Mouse (Mus musculus) midbrain, embryonic 13.5 days (tissue): ENCODE measurements around the gene Zdhhc14. TPM values are rescaled to one million over a fixed set of nuclear protein-coding genes. Genes with fewer than 3 reads are reported as not detected.

Experiments used
- ATAC-seq: fragments of 200-750 bp; cut with Nextera tagmentation; 2 replicates; pipeline ENCODE4 v1.8.0; 2017; ENCODE audit warnings: mild to moderate bottlenecking, moderate TSS enrichment, moderate library complexity
- H3K27ac ChIP-seq: fragments of 300-500 bp; sonication (generic); 2 replicates; pipeline ENCODE4 v1.5.1; 2015; ENCODE audit warnings: inconsistent platforms, mild to moderate bottlenecking, moderate library complexity
- H3K27me3 ChIP-seq: fragments of 300-500 bp; sonication (generic); 2 replicates; pipeline ENCODE4 v1.6.1; 2015; ENCODE audit warnings: mild to moderate bottlenecking, inconsistent platforms
- H3K36me3 ChIP-seq: fragments of 300-500 bp; sonication (generic); 2 replicates; pipeline ENCODE4 v1.6.1; 2015; ENCODE audit warnings: mild to moderate bottlenecking, inconsistent platforms
- H3K4me1 ChIP-seq: fragments of 300-500 bp; sonication (generic); replicated peaks from 2 replicates; pipeline ENCODE4 v1.6.1; 2015; ENCODE audit warnings: inconsistent platforms
- H3K4me2 ChIP-seq: fragments of 300-500 bp; sonication (generic); replicated peaks from 2 replicates; pipeline ENCODE4 v1.6.1; 2015; ENCODE audit warnings: moderate library complexity, mild to moderate bottlenecking, inconsistent platforms
- H3K4me3 ChIP-seq: fragments of 300-500 bp; sonication (generic); replicated peaks from 2 replicates; pipeline ENCODE4 v1.5.1; 2015; ENCODE audit warnings: mild to moderate bottlenecking, inconsistent platforms
- H3K9ac ChIP-seq: fragments of 300-500 bp; sonication (generic); replicated peaks from 2 replicates; pipeline ENCODE4 v1.6.1; 2015; ENCODE audit warnings: mild to moderate bottlenecking, inconsistent platforms
- H3K9me3 ChIP-seq: fragments of 300-500 bp; sonication (generic); 2 replicates; pipeline ENCODE4 v1.6.1; 2016; ENCODE audit warnings: mild to moderate bottlenecking, inconsistent platforms
- WGBS: fragments of 180-500 bp; shearing (Covaris S2); methylation state at CpG from one replicate; pipeline ENCODE4 v1.1.7; 2015; 5-methylcytosine and 5-hydroxymethylcytosine counted together
- polyA plus RNA-seq: library from polyadenylated mRNA; unstranded; fragments of >200 nt; fragmentation: Nextera tagmentation; extraction: Ambion mirVana; gene quantifications from 2 replicates; pipeline ENCODE4 v1.2.1, GENCODE M21; 2015

Gene Zdhhc14
- polyA plus RNA-seq, 1 experiment from 2014 or later = 5.8 TPM

- no peak overlapping the region for H3K9ac ChIP-seq
- no peaks in the 10 kb centered on the region for H3K9me3 ChIP-seq
- ATAC-seq = no peak
- 82% methylated on average over 7 of the region's 7 CpGs for whole genome bisulfite sequencing
- H3K27me3 ChIP-seq = no peaks in the 10 kb centered on the region
- no peak overlapping the region for H3K4me3 ChIP-seq
- H3K36me3 ChIP-seq = no peaks in the 10 kb centered on the region
- H3K4me2 ChIP-seq = no peak overlapping the region
- no peaks in the 10 kb centered on the region for H3K4me1 ChIP-seq
- no peak overlapping the region for H3K27ac ChIP-seq
Observed at GRCm38 (mm10) chr17:5693256-5693655, 200.9 kb downstream of the Zdhhc14 start.

DNA sequence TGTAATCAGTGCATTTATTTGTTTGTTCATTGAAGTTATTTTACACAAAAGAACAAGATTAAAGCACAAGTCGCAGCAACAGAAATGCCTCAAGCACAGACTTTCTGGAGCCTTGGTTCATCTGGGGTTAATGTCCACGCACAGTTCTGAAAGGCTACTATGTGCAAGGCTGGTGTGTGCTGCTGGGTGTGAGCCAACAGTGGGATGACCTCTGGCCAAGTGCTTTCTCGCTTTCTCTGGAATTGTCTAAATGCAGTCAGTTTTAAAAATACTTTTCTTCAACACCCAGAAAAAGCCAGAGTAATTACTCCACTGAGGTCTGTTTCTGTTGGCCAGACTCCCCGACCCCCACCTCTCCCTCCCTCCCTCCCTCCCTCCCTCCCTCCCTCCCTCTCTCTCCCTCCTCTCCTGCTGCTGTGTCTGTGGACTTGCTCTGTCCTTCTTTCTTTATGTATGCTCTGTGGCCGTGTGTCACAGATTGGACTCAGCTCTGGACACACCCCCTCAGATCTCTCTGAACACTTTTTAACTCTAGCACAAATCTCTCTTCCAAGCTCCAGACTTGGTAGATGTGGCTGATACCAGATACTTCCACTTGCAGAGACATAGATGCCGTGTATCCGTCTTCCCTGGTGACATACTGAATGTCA, 206.2 kb downstream of the Zdhhc14 start:
- WGBS = 67% methylated on average over 7 of the region's 7 CpGs
- H3K36me3 ChIP-seq = no peaks in the 10 kb centered on the region

GRCm38 (mm10) chr17:5710320-5711104, 218.2 kb downstream of the Zdhhc14 start:
- H3K9ac ChIP-seq = no peak overlapping the region
- H3K4me1 ChIP-seq = peaks cover 33% of the 10 kb centered on the region
- H3K27ac ChIP-seq = peak overlapping the region; percentile 51
- H3K4me2 ChIP-seq = no peak overlapping the region
- no peaks in the 10 kb centered on the region for H3K27me3 ChIP-seq
- H3K36me3 ChIP-seq = no peaks in the 10 kb centered on the region
- H3K4me3 ChIP-seq = no peak overlapping the region
- no peaks in the 10 kb centered on the region for H3K9me3 ChIP-seq
- 63% methylated on average over 7 of the region's 7 CpGs for WGBS
- peak; percentile 40; the same call in 1 of the 2 replicates for ATAC-seq

More for the DNA sequence above, 206.2 kb downstream of the Zdhhc14 start:
- Histone ChIP-seq H3K4me1 (no peaks in the 10 kb centered on the region), H3K9ac (no peak overlapping the region), H3K4me3 (no peak overlapping the region), H3K27ac (no peak overlapping the region), H3K4me2 (no peak overlapping the region), H3K9me3 (no peaks in the 10 kb centered on the region), H3K27me3 (no peaks in the 10 kb centered on the region)
- no peak for ATAC-seq

DNA sequence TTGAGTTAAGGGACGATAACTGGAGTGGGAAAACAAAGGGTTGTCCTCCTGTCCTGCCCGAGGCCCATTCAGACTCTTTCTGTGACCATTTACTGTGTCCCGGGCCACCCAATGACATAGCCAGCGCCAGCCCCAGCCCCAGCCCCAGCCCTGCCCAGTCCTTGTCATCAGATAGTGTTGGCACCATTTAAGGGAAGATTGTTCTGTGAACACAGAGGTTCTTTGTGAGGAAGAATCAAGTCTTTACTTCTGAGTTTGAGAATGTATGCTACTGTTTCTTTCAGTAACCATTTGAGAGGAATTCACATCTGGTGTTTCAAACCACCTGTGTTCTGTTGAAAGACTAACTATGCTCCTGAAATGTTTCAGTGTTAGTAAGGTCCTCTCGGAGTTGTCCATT, 219.5 kb downstream of the Zdhhc14 start:
- no peak overlapping the region for H3K4me3 ChIP-seq
- H3K27me3 ChIP-seq = peaks cover 4% of the 10 kb centered on the region; the same call in 1 of the 2 replicates
- no peak for ATAC-seq
- H3K36me3 ChIP-seq = no peaks in the 10 kb centered on the region
- H3K4me2 ChIP-seq = no peak overlapping the region
- H3K27ac ChIP-seq = no peak overlapping the region
- WGBS = 84% methylated on average over 5 of the region's 5 CpGs
- H3K9me3 ChIP-seq = no peaks in the 10 kb centered on the region
- peaks cover 33% of the 10 kb centered on the region for H3K4me1 ChIP-seq
- no peak overlapping the region for H3K9ac ChIP-seq

- no peak for ATAC-seq
- Histone ChIP-seq H3K27ac (no peak overlapping the region), H3K36me3 (no peaks in the 10 kb centered on the region), H3K9me3 (no peaks in the 10 kb centered on the region), H3K4me2 (no peak overlapping the region), H3K27me3 (peaks cover 9% of the 10 kb centered on the region; the same call in 1 of the 2 replicates), H3K4me1 (peaks cover 33% of the 10 kb centered on the region), H3K4me3 (no peak overlapping the region), H3K9ac (no peak overlapping the region)
- 33% methylated on average over 3 of the region's 3 CpGs for WGBS
Observed at GRCm38 (mm10) chr17:5713141-5713540, 220.8 kb downstream of the Zdhhc14 start.

DNA sequence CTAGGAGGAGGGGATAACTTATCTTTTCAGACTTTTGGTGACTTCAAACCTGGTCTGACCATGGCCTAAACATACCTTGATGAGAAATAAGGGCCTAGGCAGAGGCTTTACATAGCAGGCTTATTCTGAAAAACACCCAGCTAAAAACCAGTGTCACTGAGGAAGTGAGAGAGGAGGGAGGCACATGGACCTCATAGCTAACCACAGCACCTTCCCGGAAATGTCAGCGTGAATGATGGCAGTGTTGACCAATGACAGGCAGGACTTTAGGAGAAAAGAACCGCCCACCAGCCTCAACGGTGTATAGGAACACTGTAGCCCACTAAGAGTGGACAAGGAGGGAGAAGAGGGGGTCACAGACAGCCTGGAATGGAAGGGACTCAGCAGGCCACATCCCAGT, 224.6 kb downstream of the Zdhhc14 start:
- Histone ChIP-seq H3K4me3 (no peak overlapping the region), H3K4me1 (peaks cover 24% of the 10 kb centered on the region; the same call in 1 of the 2 replicates), H3K4me2 (no peak overlapping the region), H3K27ac (no peak overlapping the region), H3K36me3 (no peaks in the 10 kb centered on the region), H3K27me3 (peaks cover 21% of the 10 kb centered on the region), H3K9ac (no peak overlapping the region), H3K9me3 (no peaks in the 10 kb centered on the region)
- ATAC-seq = no peak
- WGBS = 85% methylated on average over 4 of the region's 4 CpGs

GRCm38 (mm10) chr17:5718768-5719387, 226.5 kb downstream of the Zdhhc14 start:
- Histone ChIP-seq H3K4me1 (peaks cover 8% of the 10 kb centered on the region; the same call in 1 of the 2 replicates), H3K4me3 (no peak overlapping the region), H3K36me3 (no peaks in the 10 kb centered on the region), H3K9ac (no peak overlapping the region), H3K27ac (no peak overlapping the region), H3K9me3 (no peaks in the 10 kb centered on the region), H3K4me2 (no peak overlapping the region), H3K27me3 (peaks cover 21% of the 10 kb centered on the region)
- WGBS = 39% methylated on average over 7 of the region's 7 CpGs
- ATAC-seq = peak; percentile 68; the same call in 1 of the 2 replicates

GRCm38 (mm10) chr17:5722802-5723201, 230.4 kb downstream of the Zdhhc14 start:
- H3K4me1 ChIP-seq = peaks cover 8% of the 10 kb centered on the region; the same call in 1 of the 2 replicates
- no peak overlapping the region for H3K9ac ChIP-seq
- H3K4me3 ChIP-seq = no peak overlapping the region
- WGBS = 93% methylated on average over 2 of the region's 2 CpGs
- H3K27ac ChIP-seq = no peak overlapping the region
- no peak overlapping the region for H3K4me2 ChIP-seq
- no peak for ATAC-seq
- peaks cover 12% of the 10 kb centered on the region for H3K27me3 ChIP-seq
- no peaks in the 10 kb centered on the region for H3K9me3 ChIP-seq
- no peaks in the 10 kb centered on the region for H3K36me3 ChIP-seq

GRCm38 (mm10) chr17:5723601-5724189, 231.3 kb downstream of the Zdhhc14 start:
- ATAC-seq = no peak
- Histone ChIP-seq H3K4me1 (peaks cover 7% of the 10 kb centered on the region; the same call in 1 of the 2 replicates), H3K9me3 (no peaks in the 10 kb centered on the region), H3K27ac (no peak overlapping the region), H3K4me2 (no peak overlapping the region), H3K27me3 (peaks cover 12% of the 10 kb centered on the region), H3K36me3 (no peaks in the 10 kb centered on the region), H3K9ac (no peak overlapping the region), H3K4me3 (no peak overlapping the region)
- 83% methylated on average over 10 of the region's 10 CpGs for WGBS

DNA sequence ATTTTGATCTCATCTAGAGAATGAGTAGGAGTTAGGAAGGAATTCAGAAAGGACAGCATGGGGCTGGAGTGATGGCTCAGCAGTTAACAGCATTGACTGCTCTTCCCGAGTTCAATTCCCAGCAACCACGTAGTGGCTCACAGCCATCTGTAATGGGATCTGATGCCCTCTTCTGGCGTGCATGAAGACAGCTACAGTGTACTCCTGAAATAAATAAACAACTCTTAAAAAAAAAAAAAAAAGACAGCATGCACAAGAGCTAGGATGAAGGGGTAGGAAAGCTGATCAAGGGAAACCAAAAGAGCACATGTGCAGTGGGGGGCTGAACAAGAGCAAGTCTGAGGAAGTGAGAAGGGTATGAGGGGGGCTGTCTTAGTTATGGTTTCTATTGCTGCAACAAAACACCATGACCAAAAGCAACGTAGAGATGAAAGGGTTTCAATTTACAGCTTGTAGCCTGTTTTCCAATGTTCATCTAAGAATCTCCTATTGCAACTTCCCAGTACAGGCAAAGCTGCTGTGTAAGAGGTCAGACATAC, 237.3 kb downstream of the Zdhhc14 start:
- WGBS = 52% methylated on average over 4 of the region's 4 CpGs
- Histone ChIP-seq H3K9ac (no peak overlapping the region), H3K27me3 (peaks cover 4% of the 10 kb centered on the region; the same call in 1 of the 2 replicates), H3K4me2 (no peak overlapping the region), H3K36me3 (no peaks in the 10 kb centered on the region; the same call in 1 of the 2 replicates), H3K9me3 (no peaks in the 10 kb centered on the region), H3K4me3 (no peak overlapping the region), H3K4me1 (no peaks in the 10 kb centered on the region), H3K27ac (no peak overlapping the region)
- ATAC-seq = no peak

DNA sequence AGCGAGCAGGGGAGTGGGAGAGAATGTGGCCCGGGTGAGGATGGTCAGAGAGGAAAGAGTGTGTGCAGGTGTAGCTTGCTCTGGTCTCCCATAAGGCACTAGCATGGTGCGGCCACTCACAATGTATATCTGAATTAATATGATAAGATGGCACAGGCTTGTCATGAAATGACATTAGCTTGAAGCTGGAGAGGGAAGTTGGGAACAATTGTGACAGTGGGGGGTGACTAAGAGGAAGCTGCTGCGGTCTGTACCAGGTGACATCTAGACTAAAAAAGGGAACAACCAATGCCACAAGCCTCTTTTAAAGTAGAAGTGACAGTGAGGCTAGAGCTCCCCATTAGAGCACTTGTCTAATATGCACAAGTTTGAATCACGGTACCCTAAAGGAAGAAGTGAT, 238.2 kb downstream of the Zdhhc14 start:
- no peaks in the 10 kb centered on the region; the same call in 1 of the 2 replicates for H3K36me3 ChIP-seq
- H3K27ac ChIP-seq = no peak overlapping the region
- peaks cover 4% of the 10 kb centered on the region; the same call in 1 of the 2 replicates for H3K27me3 ChIP-seq
- WGBS = 91% methylated on average over 5 of the region's 5 CpGs
- no peaks in the 10 kb centered on the region for H3K4me1 ChIP-seq
- no peak overlapping the region for H3K4me3 ChIP-seq
- H3K9me3 ChIP-seq = no peaks in the 10 kb centered on the region
- H3K9ac ChIP-seq = no peak overlapping the region
- no peak overlapping the region for H3K4me2 ChIP-seq
- no peak for ATAC-seq
